Mouse (Mus musculus) testis, adult 2 months (tissue): ENCODE data around the gene Cyth1. TPM values are rescaled to one million over a fixed set of nuclear protein-coding genes. Genes with fewer than 3 reads are reported as not detected.

Experiments used
- H3K27ac ChIP-seq: fragments of 200-500 bp; 2 replicates; pipeline ENCODE4 v1.5.1; 2012; ENCODE audit warnings: low read depth, low read length; ENCODE audit not compliant: control insufficient read depth, insufficient read depth
- H3K27me3 ChIP-seq: fragments of 200-500 bp; 2 replicates; pipeline ENCODE4 v1.6.1; 2012; ENCODE audit warnings: mild to moderate bottlenecking, low read length, moderate library complexity; ENCODE audit not compliant: control insufficient read depth, insufficient read depth
- H3K36me3 ChIP-seq: fragments of 200-500 bp; 2 replicates; pipeline ENCODE4 v1.6.1; 2012; ENCODE audit warnings: mild to moderate bottlenecking, low read length; ENCODE audit not compliant: control insufficient read depth, insufficient read depth
- H3K4me1 ChIP-seq: fragments of 200-500 bp; 2 replicates; pipeline ENCODE4 v1.6.1; 2012; ENCODE audit warnings: low read length; ENCODE audit not compliant: control insufficient read depth, insufficient read depth
- H3K4me3 ChIP-seq: fragments of 200-500 bp; 2 replicates; pipeline ENCODE4 v1.5.1; 2012; ENCODE audit warnings: low read depth, mild to moderate bottlenecking, low read length, moderate library complexity, mixed read lengths; ENCODE audit not compliant: control insufficient read depth
- CTCF ChIP-seq: fragments of 200-500 bp; IDR thresholded peaks from 2 replicates; pipeline ENCODE4 v1.5.1; 2012; ENCODE audit warnings: low read depth, mild to moderate bottlenecking, inconsistent platforms, low read length, moderate library complexity; ENCODE audit not compliant: control insufficient read depth, insufficient read depth, insufficient replicate concordance
- POLR2A ChIP-seq: fragments of 200-500 bp; IDR thresholded peaks from 2 replicates; pipeline ENCODE4 v1.6.1; 2012; ENCODE audit warnings: low read depth, mild to moderate bottlenecking, inconsistent platforms, low read length, moderate library complexity; ENCODE audit not compliant: control insufficient read depth
- polyA plus RNA-seq: library from polyadenylated mRNA; depleted of rRNA; stranded (reverse); fragments of >200 nt; gene quantifications from 2 replicates; pipeline ENCODE4 v1.2.3, GENCODE M21; 2012

Cyth1 gene
- polyA plus RNA-seq, 1 experiment: 31.9 TPM

DNA sequence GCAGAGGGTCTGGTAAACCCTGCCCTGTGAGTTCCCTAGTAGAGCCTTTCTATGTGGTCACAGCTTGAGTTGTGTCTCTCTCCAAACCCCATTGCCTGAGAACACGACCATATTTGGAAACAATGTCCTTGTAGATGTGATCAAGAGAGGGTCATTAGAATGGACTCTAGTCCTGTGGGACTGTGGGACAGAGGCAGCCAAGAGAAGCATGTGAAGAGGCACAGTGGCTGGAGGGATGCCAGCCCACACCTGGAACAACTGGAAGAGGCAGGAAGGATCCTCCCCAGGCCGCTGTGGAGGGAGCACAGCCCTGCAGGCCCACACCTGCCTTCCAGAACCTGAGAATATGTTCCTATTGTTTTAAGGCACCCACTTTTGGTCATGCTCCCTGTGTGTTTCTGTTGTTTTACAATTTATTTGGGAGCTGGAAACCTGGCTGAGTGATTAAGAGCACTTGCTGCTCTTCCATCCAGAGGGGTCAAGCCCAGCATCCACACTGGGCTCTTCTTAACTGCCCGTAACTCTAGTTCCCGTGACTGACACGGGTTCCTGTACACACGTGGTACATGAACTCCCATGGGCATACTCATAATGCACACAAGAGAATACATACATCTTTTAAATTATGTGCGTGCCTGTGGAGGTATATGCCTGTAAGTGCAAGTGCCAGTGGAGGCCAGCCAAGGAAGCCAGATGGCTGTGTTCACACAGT, 5.2 kb upstream of the Cyth1 start:
- no peak overlapping the region for H3K27ac ChIP-seq
- no peak overlapping the region for H3K4me3 ChIP-seq

DNA sequence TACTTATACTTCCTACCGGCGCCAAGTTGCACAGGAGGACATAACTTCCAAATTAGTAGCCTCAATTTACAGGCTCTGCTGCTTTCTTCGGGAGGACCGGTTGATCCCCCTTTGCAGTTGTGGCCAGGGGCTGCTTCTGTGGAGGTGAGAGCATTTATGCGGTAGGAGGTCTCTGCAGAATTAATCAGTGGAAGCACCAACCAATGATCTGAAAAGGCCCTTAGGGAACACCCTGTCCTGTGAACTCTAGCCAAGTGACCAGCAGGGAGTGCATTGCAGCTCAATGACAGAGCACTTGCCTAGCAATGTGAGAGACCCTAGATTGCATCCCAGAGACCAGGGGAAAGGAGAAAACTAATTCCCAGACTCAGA, 606 bp upstream of the Cyth1 start:
- TF ChIP-seq POLR2A (no peak), CTCF (no peak)
- Histone ChIP-seq H3K36me3 (no peaks in the 10 kb centered on the region), H3K27ac (peak overlapping the region; percentile 87), H3K27me3 (no peaks in the 10 kb centered on the region), H3K4me3 (peak overlapping the region; percentile 96), H3K4me1 (peaks cover 10% of the 10 kb centered on the region)

More for the DNA sequence above, 5.2 kb upstream of the Cyth1 start:
- no peaks in the 10 kb centered on the region for H3K36me3 ChIP-seq
- H3K27me3 ChIP-seq: no peaks in the 10 kb centered on the region
- TF ChIP-seq CTCF (no peak), POLR2A (no peak)
- H3K4me1 ChIP-seq: peaks cover 7% of the 10 kb centered on the region

DNA sequence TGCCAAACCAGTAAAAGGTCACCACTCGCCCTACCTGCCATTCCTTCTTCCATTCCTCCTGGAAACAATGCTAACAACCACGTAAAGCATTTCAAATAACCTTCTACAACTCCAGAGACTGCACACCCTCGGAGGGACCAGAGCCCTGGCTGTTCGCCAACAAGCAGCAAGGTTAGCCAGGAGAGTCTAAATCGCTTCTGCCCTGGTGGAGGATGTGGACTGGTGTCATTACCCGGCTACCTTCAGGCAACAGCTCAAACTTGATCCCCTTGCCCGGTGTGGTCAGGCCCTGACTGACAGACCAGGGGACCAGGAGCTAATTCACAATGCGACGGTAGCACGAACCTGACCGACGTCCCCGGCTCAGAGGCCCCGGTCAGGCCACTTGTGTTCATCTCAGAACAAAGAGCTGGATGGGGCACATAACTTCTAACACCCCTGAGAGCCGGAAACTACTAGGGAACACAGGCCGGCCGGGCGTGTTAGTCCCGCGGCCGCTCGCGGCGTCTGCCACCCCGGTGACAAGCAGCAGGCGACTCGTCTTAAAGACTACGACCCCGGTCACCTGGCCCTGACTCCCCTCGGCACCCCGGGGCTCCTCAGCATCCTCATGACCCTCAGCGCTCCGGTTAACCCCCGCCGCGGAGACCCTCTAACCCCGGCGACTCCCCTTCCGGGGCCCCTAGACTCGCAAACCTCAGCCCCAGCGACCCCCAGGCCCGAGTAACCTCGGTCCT, 865 bp downstream of the Cyth1 start:
- Histone ChIP-seq H3K4me1 (peaks cover 10% of the 10 kb centered on the region), H3K27ac (peak overlapping the region; percentile 81), H3K36me3 (no peaks in the 10 kb centered on the region), H3K4me3 (peak overlapping the region; percentile 96), H3K27me3 (no peaks in the 10 kb centered on the region)
- TF ChIP-seq CTCF: peak; percentile 14; the same call in 1 of the 2 replicates
- no peak; the same call in 1 of the 2 replicates for TF ChIP-seq POLR2A

DNA sequence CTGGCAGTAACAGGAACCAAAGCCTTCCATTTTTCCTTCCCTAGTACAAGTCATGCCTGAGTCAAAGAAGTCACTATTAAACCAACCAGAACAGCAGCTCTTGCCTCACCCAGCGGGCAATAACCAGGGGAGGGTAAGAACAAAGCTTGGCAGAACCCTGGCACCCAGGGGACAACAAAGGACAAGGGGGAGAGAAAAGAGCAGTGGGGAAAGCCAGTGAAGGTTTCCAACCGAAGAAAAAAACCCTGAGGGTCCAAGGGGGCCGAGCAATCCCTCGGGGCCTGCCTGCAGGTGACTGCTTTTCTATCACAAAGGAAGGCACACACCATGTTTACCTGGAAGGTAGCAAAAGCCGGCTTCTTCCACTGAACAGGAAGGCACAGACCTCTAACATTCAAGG, 1.7 kb downstream of the Cyth1 start:
- Histone ChIP-seq H3K27me3 (no peaks in the 10 kb centered on the region), H3K4me3 (peak overlapping the region; percentile 96), H3K4me1 (peaks cover 10% of the 10 kb centered on the region), H3K27ac (no peak overlapping the region), H3K36me3 (no peaks in the 10 kb centered on the region)
- TF ChIP-seq POLR2A (no peak), CTCF (no peak)

DNA sequence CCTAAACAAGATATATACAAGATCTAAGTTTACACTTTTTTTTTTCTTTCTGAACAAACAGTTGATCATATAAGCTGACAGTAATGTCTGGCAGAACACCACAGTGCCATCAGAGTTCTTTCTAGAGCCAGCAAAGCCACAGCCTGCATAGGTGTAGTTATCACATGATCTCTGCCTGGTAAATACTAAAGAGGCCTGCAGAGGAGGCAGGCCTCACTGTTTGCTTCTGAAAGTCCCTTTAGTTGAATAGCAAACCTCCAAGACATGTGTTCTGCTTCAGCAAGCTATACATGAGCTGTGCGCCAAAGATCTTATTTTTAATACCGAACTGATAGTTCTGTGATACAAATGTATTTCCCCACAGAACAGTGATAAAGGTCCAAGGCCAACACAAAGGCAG, 3.3 kb downstream of the Cyth1 start:
- Histone ChIP-seq H3K36me3 (no peaks in the 10 kb centered on the region), H3K4me1 (peaks cover 10% of the 10 kb centered on the region), H3K27ac (no peak overlapping the region), H3K4me3 (no peak overlapping the region), H3K27me3 (no peaks in the 10 kb centered on the region)
- no peak for TF ChIP-seq CTCF
- TF ChIP-seq POLR2A: no peak

DNA sequence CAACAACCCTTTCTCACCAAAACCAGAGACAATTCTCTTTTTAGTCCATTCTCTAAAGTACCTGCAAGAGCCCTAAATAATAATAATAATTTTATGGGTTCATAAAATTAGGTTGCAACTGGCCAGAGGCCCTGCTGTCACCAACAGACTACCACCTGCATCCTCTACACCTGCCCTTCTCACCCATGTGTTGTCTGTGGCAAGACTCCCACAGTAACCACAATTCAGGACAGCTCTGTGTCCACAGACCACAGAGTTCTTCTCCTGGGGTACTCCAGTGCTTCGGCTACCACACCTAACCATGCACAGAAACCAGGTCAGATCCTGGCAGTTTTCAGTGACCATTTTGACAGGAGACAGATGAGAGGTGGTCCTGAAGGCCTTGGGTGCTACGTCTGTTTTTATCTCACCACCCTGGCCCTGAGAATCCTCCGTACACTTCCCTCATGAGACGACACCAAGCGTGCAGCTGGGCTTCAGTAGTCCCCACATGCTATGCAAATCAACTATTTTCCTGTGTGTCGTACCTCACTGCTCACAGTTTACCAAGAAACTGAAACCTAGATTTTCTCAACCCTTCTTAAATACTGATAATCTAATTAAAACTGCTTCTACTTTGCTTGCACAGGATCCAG, 4.6 kb downstream of the Cyth1 start:
- Histone ChIP-seq H3K27ac (no peak overlapping the region), H3K27me3 (no peaks in the 10 kb centered on the region), H3K4me1 (peaks cover 9% of the 10 kb centered on the region), H3K4me3 (no peak overlapping the region), H3K36me3 (no peaks in the 10 kb centered on the region)
- TF ChIP-seq POLR2A (no peak), CTCF (no peak)

DNA sequence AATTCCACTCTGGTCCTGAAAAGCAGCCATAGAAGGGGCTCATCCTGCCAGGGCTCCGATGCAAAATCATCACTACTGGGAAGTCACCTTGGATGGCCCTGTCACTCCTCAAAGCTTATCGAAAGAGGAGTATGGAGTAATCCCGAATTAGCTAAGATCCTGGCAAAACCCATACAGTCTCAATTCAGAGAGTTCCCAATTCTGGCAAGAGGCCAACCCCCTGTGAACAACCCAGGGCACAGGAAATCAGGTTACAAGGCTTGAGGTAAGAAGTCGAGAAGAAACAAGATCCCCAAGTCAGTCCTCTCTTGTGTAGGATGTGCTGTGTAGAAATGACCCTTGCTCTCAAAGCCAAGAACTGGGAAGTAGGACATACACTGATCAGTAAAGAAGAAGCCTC, 5.9 kb downstream of the Cyth1 start:
- peaks cover 9% of the 10 kb centered on the region for H3K4me1 ChIP-seq
- no peaks in the 10 kb centered on the region for H3K27me3 ChIP-seq
- H3K27ac ChIP-seq: no peak overlapping the region
- no peaks in the 10 kb centered on the region for H3K36me3 ChIP-seq
- TF ChIP-seq CTCF (no peak), POLR2A (no peak)
- no peak overlapping the region for H3K4me3 ChIP-seq
